Mouse (Mus musculus) megakaryocyte-erythroid progenitor cell, adult 5-6 weeks (primary cell): ENCODE results near the gene Ift57. TPM values are rescaled to one million over a fixed set of nuclear protein-coding genes. Genes with fewer than 3 reads are reported as not detected.

Experiments used
- ATAC-seq: replicated peaks from 2 replicates; pipeline ENCODE4 v1.8.0; 2016; ENCODE audit warnings: mild to moderate bottlenecking, inconsistent platforms; ENCODE audit not compliant: severe bottlenecking, poor library complexity, low FRiP score, low TSS enrichment
- total RNA-seq, 2 experiments: library from RNA; stranded (forward) in 1 of 2; stranded (reverse) in 1 of 2; fragments of 200-1000, 215-1000 nt in 1 of 2; fragments of >200 nt in 1 of 2; fragmentation: Nextera tagmentation in 1 of 2; gene quantifications; 2 replicates each; pipeline ENCODE4 v1.2.3; 2014 to 2017

The Ift57 gene
- total RNA-seq, 2 experiments from 2014 or later, result 6.6 to 19.8 TPM

- ATAC-seq, result no peak
Measured at GRCm38 (mm10) chr16:49783369-49783768, 84.3 kb downstream of the Ift57 start.

GRCm38 (mm10) chr16:49786116-49786515 is 87.1 kb downstream of the Ift57 start:
- no peak for ATAC-seq

GRCm38 (mm10) chr16:49787714-49788113 is 88.7 kb downstream of the Ift57 start:
- ATAC-seq, result no peak

GRCm38 (mm10) chr16:49790575-49791465 is 91.8 kb downstream of the Ift57 start:
- ATAC-seq, result peak; percentile 38

GRCm38 (mm10) chr16:49792446-49792878 is 93.4 kb downstream of the Ift57 start:
- ATAC-seq, result peak; percentile 69

- ATAC-seq, result no peak
Measured at GRCm38 (mm10) chr16:49793596-49793995, 94.6 kb downstream of the Ift57 start.

GRCm38 (mm10) chr16:49796271-49796670 is 97.2 kb downstream of the Ift57 start:
- ATAC-seq, result no peak

GRCm38 (mm10) chr16:49796954-49797353 is 97.9 kb downstream of the Ift57 start:
- ATAC-seq, result no peak

- ATAC-seq, result no peak
Measured at GRCm38 (mm10) chr16:49798790-49799189, 99.8 kb downstream of the Ift57 start.

- ATAC-seq, result peak; percentile 91
Measured at GRCm38 (mm10) chr16:49799597-49800561, 100.8 kb downstream of the Ift57 start, which contains the start of gene Cd47. TSS of gene Cd47 (plus strand) at chr16:49800533.

GRCm38 (mm10) chr16:49800996-49801395 is 102.0 kb downstream of the Ift57 start:
- no peak for ATAC-seq

GRCm38 (mm10) chr16:49801399-49801798 is 102.4 kb downstream of the Ift57 start:
- no peak for ATAC-seq

GRCm38 (mm10) chr16:49802993-49803392 is 104.0 kb downstream of the Ift57 start:
- ATAC-seq, result no peak

GRCm38 (mm10) chr16:49803932-49804461 is 105.0 kb downstream of the Ift57 start:
- no peak for ATAC-seq

- ATAC-seq, result no peak; the same call in 1 of the 2 replicates
Measured at GRCm38 (mm10) chr16:49806920-49807319, 107.9 kb downstream of the Ift57 start.

- peak; percentile 89 for ATAC-seq
Measured at GRCm38 (mm10) chr16:49807419-49807841, 108.4 kb downstream of the Ift57 start.

- no peak for ATAC-seq
Measured at GRCm38 (mm10) chr16:49807862-49808430, 108.9 kb downstream of the Ift57 start.

GRCm38 (mm10) chr16:49811897-49812296 is 112.9 kb downstream of the Ift57 start:
- no peak for ATAC-seq
